Mouse (Mus musculus): ENCODE data around the gene Smc4. TPM values are rescaled to one million over a fixed set of nuclear protein-coding genes. Genes with fewer than 3 reads are reported as not detected.

The Smc4 gene
- total RNA-seq (2022): 1 to 10 TPM; 4.5 to 5.8 (median 4.8) TPM

DNA sequence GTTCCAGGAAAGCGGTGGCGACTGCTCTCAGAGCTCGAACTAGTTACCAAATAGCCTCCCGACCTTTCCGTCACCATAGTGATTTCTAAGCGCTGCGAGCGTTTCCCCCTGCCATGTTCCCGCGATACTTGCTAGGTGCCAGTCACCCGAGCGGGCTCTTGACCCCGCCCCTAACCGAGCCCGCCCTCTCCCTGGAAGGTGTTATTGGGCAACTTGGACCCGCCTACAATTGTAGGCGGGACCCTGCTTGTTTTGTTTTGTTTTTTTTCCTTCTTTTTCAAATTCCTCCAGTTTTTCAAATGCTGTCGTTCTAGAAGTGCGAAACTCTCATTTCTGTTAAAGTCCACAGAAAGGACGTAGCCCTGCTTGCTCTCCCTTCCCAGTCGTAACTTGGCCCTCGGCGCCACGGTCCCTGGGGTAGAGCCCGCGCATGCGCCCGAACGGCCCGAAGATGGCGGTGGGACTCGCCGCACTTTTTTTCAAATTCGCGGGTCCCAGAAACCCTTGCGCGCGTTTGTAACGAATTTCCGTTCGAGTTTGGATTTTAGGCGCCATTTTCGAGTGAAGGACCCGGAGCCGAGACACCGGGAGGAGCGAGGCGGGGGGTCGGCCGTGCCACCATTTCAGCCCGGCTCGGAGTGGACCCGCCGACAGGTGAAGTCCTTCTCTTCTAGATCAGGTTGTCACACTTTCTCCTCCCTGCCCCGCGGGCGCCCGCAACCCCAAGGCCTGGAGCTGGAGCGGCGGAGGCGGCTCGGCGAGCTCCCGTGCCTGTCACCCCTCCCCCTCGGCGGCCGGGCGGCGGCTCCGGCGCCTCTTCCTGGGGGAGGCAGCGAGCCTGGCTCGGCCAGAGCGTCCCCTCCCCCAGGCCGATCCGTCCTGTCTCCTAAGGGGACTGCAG is at the start of gene Smc4, which contains the start of gene Ift80:
Smc4 (plus strand) TSS at position 302 of the 901 bp plus-strand sequence.
Ift80 (minus strand) TSS at position 134 of the 901 bp plus-strand sequence.
- peak; percentile 92 to 93 for DNase-seq (ENCODE audit: low spot score in 2 of 2)

DNA sequence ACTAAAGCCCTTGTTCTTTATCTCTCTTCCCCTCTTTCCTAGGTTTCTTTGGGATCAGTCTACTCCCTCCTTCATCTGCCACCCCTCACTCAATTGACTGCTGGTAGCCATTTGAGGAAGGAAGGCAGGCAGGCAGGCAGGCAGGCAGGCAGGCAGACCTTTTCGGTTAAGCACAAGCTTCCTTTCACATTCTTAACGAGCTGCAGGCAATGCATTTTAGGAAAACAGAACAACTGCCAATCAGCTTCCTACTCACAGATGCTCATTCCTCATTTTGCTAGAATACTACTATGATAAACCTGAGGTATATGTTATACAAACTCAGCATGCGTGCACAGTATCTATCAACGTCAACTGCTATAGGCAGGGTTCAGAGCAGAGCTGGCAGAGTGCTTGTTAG is 48.1 kb upstream of the Smc4 start:
- no peak for DNase-seq (ENCODE audit: low spot score in 2 of 2)

DNA sequence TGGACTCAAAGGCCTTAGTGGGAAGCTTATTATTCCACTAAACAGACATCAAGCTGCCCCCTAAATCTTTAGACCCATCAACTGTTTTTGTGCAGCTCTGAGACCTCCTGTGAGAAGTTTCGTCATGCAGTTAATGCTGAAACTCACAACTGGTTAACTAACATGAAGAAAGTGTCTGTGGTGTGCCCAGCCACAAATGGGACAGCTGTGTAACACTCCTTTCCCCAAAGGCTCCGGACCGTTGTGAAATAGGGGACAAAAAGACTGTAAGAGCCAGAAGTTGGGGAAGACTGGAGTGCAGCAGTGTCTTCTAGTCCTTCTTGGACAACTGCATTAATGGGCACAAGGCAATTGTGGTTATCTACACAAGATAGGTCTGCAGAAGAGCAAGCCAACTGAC is 47.1 kb upstream of the Smc4 start:
- no peak for DNase-seq (ENCODE audit: low spot score in 2 of 2)

DNA sequence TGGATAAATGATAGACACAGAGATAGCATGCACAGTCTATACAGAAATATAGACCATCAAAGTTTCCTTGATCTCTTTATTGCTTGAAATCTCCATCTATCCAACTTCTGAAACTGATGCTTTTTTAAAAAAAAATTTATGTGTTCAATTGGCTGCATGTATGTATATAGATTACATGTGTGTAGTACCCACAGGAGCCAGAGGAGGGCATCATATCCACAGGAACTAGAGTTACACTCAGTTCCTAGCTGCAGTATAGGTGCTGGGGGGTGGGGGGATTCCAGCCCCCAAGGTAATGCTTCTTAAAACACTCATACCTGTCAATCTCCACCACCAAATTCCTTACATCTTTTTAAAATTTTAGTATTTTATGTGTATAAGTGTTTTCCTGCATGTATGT is 39.9 kb upstream of the Smc4 start:
- no peak for DNase-seq (ENCODE audit: low spot score in 2 of 2)

DNA sequence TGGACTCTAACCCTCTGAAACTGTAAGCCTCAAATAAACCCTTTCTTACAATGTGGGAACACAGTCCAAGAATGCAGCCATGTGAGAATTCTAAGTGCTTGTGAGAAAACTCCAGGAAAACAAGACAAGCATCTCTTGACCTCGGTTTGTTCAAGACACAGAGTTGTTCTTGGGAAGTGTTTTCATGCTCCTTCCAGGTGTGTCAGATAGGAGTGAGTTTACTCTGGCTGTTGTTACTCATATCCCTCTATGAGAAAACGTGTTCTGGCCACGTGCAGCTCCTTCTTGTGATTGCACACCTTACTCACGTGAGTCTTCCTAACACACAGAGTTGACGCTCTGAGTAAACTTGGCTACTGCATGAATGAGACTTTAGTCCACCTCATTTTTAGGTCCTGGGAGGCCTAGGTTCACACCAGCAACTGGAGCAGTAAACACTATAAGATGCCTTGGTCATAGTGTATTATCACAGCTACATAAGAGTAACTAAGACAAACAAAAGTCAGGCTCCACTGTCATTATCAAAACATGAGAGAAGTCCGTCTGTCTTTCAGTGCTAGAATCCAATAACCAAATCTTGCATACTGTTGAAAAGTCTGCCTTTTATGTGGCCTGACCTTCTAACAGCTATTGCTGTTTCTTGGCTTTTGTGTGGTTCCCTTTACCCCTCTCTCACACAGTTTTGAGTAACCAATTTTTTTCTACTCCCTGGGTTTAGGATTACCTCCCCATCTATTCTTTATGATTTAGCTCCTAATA is 37.8 kb upstream of the Smc4 start:
- DNase-seq (ENCODE audit: low spot score in 2 of 2): no peak

DNA sequence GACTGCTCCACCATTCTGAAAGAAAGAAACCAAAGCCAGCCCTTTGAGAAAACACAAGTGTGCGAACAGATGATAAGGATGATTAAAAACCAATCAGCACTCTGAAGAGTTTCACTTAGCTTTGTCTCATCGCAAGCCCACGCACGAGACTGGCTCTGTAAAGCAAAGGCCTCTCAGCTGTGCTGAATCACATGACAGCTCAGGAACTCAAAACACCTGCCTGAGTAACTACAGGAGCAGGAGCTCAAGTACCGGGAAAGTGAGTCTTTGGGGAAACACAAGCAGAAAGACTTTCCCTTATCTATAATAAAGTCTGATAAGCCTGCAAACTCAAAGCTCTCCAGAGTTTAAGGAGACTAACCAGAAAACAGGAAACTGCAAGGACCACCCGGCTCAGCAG is 37.1 kb upstream of the Smc4 start:
- DNase-seq (ENCODE audit: low spot score in 2 of 2): no peak

DNA sequence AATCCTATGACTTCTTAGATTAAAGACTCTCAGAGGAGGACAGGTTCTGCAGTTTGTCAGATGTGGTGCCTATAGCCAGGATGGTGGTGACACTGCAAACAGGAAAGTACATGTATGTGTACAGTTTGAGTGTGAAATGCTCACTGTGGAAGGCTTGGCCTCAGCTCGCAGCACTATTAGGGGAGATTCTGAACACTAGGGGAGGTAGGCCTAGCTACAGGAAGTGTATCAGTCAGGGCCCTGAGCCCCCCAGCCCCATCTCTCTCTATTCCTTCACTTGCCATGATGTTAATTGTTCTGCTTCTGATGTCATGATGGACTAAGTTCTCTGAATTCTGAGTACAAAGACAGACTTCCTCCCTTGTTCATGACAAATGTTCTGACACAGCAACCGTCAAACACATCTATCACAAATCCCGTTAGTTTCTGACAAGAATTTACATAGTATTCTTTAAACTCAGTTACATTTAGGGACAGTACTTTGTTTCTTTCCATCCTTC is 35.4 kb upstream of the Smc4 start:
- DNase-seq (ENCODE audit: low spot score in 2 of 2): no peak

DNA sequence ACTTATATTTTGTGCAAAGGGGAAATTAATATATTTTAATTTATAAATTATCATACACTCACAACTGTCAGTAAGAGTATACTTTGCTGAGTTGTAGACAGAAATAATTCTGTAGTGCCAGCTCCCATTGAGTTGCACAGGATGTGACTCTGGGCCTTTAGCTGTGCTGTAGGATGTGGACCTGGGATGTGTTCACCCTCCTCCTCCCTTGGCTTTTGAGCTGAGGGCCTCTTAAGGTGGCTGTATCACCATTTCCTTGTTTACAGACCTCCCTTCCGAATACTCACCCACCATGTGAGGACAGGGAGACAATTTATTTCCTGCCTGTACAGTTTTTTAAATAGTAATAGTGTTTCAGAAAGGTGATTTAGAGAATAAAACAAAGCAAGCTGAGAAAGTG is 31.0 kb upstream of the Smc4 start:
- DNase-seq (ENCODE audit: low spot score in 2 of 2): no peak

DNA sequence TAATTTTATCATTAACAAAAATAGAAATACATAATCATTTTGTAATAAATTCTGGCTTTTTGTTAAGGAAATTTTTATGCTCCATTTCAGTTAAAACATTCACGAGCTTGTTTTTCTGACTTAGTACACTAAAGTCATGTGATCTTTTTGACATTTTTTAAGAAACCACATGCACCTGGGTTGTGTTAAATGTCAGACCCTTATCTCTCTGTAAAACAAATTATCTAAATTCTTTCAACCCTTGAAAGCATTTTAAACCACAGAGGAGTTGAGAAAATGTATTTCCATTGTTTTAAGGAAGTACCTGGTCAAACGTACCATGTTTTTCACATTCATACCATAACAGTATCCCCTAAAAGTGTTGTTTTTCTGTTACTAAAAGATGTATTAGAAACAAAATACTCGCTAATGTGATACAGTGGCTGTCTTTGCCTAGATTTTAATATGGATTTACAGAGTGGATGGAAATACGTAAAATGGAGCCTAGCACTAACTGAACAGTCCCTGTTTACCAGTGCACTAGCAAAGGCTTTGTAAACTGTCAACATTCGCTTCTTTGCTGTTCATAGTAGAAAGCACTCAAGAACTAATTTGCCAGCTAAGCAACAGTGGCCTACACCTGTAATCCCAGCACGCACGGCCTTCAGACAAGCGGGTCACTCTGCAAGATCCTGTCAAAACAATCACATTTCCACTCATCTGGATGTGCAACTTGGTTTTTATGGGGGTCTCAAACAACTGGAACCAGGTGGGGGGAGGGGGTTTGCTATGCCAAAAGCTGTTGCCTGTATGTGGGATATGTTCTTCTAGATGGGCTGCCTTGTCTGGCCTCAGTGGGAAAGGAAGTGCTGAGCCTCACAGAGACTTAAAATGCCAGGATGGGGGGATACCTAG is 29.7 kb upstream of the Smc4 start:
- no peak for DNase-seq (ENCODE audit: low spot score in 2 of 2)

DNA sequence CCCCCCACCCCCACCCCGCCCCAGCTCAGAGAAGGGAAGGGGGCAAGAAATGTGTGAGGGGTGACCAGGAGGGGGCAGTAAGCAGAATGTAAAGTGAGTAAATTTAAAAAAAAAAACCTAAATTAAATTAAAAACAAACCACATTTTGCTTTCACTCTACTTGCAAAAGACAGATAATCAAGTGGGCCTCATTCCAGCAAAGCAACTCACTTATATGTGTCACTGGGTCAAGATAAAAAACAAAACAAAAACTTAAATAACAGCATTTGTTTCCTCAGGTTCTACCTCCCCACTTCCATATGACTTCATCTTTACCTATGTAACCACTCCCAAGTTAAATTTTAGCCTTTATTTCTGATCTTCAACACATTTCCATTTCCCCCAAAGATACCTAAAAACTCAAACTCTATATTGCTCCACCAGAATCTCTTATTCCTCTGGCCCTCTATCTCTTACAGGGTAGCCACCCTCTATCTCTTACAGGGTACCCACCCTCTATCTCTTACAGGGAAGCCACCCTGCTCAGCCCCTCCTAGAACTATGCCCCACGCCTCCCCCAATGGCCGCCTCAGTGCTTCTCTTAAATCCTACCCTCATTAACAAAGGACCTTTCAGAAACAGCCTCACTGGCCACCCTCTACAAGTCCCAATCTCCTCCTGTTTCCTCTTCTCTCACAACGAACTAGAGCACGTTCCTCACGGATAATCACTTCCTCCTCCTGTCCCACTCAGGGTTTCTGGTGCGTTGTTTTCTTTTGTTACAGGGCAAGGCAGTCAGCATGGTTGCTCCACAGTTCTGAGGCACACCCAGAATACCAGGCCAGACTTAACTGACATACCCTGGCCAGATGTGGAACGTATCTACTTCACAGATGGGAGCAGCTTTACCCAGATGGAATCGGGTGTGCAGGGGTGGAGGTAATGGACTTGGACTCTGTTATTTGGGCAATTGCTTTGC is 28.7 kb upstream of the Smc4 start:
- no peak for DNase-seq (ENCODE audit: low spot score in 2 of 2)

DNA sequence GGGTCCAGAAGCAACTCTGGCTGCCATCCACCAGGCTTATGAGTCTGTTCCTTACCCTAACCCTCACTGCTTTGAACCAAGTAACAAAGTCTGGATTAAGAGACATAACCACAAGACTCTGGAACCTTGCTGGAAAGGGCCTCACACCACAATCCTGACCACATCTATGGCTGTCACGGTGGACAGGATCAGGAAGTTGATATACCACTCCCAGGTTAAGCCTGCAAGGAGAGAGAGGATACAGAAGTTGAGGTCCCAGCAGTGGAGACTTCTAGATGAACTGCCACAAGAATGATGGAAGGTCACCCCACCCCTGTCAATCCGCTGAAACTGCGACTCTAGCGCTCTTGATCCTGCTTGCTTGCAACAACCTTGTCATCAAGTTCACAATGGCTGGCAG is 26.8 kb upstream of the Smc4 start:
- DNase-seq (ENCODE audit: low spot score in 2 of 2): no peak

DNA sequence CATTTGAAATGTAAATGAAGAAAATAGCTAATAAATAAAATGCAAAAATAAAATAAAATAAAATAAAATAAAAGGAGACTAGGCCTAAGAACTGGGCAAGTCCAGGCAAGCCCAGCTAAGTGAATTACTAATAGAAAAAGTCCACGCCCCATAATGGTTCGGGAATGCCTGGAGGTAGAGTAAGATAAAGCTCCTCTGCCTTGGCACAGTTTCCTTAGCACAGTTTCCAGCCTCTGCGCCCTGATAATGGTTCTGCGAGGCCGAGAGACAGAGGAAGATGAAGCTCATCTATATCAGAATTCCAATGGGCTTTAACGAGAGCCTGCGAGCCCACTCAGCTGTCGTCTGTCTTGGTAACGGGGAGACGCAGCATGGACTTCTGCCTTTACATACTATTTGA is 25.4 kb upstream of the Smc4 start:
- DNase-seq (ENCODE audit: low spot score in 2 of 2): no peak

DNA sequence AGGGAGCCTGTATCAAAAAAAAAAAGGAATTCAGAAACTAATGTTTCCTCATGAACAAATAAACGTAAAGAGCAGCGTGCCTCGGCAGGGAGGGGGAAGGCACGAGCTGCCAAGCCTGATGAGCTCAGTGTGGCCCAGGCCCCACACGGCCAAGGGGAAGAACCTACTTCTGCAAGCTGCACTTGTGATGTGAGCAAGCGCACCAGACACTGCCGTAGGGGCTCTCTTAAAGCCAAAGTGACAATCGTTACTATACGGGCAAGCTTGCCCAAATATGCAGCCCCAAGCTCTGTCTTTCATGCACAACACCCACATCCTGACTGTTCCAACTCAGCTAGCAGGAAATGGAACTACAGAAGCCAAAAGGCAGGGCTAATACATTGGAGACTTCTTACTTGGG is 23.6 kb upstream of the Smc4 start:
- DNase-seq (ENCODE audit: low spot score in 2 of 2): no peak

DNA sequence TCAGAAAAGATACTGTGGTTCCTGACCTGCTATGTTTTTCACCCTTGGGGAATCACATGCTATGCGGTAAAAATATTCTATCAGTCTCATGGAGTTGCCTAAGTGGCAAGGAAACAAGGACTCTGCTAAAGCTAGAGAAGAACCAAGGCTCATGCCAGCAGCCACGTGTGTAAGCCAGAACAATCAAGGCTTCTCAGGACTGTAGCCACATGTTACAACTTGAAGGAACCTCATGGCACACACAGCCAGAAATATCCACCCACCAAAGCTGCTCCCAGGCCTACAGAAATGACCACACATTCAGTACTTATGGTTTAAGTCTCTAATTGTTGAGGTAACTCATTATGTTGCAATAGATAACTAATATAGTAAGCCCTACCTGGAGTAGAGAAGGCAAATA is 18.0 kb upstream of the Smc4 start:
- DNase-seq (ENCODE audit: low spot score in 2 of 2): no peak

DNA sequence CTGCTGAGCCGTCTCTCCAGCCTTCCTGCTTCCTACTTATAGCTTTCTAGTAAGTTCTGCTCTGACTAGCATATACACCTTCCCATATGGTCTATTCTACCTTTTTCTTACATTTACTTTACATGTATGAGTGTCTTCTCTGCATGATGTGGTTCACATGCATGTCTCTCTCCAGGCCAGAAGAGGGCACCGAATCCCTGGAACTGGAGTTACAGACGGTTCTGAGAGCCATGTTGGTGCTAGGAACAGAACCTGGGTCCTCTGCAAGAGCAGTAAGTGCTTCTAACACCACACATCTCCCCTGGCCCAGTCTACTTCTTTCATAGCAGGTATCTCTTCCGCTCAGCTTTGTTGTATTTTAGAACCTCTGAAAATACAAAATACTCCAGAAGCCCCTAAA is 1.8 kb upstream of the Smc4 start:
- DNase-seq (ENCODE audit: low spot score in 2 of 2): no peak

DNA sequence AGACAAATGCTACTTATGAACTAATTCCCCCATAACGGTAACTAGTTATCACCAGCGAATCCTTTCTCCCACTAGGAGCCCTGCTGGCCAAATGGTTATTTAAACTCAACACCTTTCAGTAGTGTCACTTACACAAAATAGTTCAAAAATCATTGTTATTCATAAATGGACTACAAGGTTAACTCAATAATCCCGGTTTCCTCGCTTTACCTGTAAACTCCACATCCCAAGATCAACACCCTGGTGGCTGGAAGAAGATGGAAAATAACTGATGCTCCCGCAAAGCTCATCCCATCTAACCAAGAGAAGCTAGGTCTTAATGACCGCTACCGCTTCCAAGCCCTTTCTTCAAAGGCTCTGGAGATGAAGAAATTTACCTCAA is 492 bp upstream of the Smc4 start:
- DNase-seq (ENCODE audit: low spot score in 2 of 2): no peak

DNA sequence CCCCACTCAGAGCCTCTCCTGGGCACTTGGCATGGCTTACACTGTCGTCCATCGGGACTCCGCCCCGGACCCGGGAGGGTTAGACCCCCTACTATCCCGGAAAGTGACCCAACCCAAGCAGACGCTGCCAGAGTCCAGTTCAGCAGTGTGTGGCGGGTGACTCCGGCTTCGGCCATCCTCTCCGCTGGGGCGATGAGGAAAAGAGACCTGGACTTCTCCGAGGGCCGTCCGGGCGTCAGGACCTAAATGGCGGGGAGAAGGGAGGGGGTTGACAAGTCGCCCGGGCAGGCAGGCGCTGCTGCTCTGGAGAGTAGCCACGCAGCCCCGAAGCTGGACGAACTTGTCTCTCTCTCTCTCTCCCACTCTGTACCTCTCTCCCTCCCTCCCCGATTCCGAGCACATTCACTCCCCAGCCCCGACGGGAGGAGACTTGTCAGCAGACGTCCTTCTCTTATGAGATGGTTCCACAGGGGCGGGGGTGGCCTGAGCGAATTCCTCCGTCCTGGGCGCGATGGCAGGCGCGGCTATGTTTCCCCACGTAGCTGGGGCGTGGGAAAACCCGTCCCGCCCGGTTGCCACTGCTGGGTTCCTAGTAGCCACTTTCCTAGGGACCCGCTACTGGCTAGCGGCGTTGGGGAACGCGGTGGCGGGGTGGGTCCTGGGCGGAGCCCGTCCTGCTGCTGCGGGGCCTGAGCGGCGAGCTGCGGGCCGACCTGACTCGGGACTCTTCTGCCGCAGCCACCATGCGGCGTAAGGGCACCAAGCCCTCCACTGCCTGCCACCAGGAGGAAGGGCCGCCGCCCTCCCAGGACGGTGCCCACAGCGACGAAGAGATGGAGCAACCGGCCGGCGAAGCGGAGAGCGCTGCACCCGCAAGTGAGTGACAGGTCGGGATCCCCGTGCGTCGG is 1.1 kb downstream of the Smc4 start:
- peak in 1 of 2 experiments; percentile 36 for DNase-seq (ENCODE audit: low spot score in 2 of 2)

DNA sequence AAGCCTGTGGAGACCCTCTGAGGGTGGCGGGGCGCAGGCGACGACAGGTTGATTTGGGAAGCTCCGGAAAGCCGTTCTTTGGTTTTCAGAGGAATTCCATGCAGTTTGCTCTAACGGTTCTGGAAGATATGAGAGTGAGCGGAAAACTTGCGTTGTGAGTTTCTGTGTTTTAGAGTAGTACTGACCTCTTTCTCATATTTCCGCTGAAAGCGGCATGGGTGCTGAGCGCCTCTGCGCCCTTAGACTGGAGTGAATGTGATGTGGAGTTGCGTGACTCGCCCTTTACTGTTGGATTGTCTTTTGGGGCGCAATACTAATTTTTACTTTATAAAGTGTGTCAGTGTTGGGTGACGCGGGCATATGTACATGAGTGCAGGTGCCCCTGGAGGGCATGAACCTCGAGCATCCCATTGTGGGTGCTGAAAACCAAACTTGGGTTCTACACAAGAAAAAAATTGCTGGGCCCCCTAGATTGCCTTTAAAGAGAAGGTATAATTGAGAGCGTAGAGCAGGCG is 1.8 kb downstream of the Smc4 start:
- no peak for DNase-seq (ENCODE audit: low spot score in 2 of 2)

DNA sequence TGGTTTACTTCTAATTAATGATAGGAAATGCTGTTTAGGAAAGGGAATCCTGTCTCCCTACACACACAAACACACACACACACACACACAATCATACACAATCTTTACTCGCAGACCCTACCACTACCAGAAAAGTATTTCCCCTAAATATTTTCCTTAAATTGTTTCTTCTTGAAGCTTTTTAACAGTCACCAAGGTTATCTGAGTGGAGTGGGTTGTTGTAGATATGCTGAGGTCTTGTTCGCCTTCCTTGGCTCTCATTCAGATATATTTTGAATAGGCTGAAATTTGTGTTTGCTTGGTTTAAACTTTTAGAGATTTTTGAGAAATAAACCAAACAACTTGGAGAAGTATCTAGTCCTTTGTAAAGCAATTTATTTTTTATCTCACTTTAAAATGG is 4.3 kb downstream of the Smc4 start:
- DNase-seq (ENCODE audit: low spot score in 2 of 2): no peak
